Mouse (Mus musculus): ENCODE measurements at regions not wholly inside any gene's neighbourhood (a gene's known extent, or its start where the extent isn't known, plus 50 kb on each side); places are given as distances from the start of the nearest gene placed in this dataset.

DNA sequence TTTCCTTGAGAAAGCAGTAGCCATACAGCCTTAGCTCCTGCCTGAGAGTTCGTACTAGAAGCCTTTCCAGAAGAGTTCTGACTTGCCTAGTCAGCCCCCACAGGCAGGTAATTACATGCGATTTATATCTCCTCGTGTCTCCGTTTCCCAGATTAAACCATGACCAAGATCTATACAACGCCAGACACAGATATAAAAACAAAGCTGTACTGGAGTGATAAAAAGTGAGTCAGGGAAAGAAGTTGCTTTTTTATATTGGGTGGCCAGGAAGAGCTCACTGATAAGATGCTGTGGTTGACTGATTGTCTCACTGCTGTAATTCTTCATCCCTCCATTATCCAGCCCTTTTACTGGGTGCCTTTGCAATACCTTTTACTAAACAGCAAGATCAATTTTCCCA is 64.4 kb upstream of the Asb5 start:
- TF ChIP-seq POLR2A (IDR thresholded peaks at IDR 0.05; ENCODE audit: insufficient read depth, low read depth, low read length), result no peak
- TF ChIP-seq CTCF (IDR thresholded peaks at IDR 0.05), result no peak
- TF ChIP-seq EP300 (IDR thresholded peaks at IDR 0.05; ENCODE audit: insufficient read depth, low read depth, low read length), result no peak

Measured in heart, adult 2 months (tissue).